Mouse (Mus musculus): ENCODE data around the gene Blcap. TPM values are rescaled to one million over a fixed set of nuclear protein-coding genes. Genes with fewer than 3 reads are reported as not detected.

Blcap gene
- polyA plus RNA-seq, 1 experiment, result 89.1 TPM

DNA sequence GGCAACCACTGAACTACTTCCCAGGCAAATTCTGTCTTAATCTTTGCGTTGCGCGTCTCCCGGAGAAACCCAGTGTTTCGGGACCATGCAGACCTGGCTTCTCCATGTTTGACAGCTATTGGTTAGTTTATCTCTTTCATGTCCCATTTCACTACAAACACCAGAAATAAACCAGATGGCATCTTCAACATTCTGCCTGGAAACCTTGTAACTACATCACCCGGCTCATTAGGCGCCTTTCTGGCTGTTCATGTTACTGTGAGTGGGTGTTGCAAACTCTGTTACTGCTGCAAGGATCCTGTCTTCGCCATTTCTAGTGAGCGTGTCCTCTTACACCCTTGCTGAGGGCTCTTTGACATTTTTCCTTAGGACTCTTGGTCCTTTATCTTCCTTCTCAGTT, 58.2 kb downstream of the Blcap start:
- no peak for TF ChIP-seq POLR2A (IDR thresholded peaks at IDR 0.05; ENCODE audit: extremely low read depth, insufficient read depth, low read length)
- no peak for TF ChIP-seq CTCF (IDR thresholded peaks at IDR 0.05; ENCODE audit: extremely low read depth, insufficient read depth, low read length)

DNA sequence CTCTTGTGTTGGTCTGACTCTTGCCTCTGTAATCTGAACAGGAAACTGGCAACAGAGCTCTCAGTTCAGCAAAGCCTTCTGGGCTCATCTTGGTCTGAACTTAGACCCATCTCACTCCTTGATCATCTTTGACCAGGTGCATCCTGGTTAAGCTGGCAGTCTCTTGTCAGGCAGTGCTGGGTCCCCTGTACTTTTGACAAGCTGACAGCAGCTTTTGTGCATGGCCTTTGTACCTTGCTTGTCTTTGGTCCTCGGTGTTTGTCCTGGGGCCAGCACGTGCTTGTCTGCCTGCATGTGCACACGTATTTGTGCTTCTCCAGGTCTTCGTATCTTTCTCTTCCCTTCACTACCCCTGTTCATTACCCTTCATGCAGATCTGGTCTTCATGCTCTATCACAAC, 61.0 kb downstream of the Blcap start:
- no peak overlapping the region for H3K27ac ChIP-seq (ENCODE audit: insufficient read depth, low read length)
- TF ChIP-seq CTCF (IDR thresholded peaks at IDR 0.05; ENCODE audit: extremely low read depth, insufficient read depth, low read length), result no peak
- TF ChIP-seq POLR2A (IDR thresholded peaks at IDR 0.05; ENCODE audit: extremely low read depth, insufficient read depth, low read length), result no peak
- no peak overlapping the region for H3K4me3 ChIP-seq (ENCODE audit: insufficient read depth, low read length)
- H3K4me1 ChIP-seq (ENCODE audit: control insufficient read depth, insufficient read depth, low read length), result peaks cover 5% of the 10 kb centered on the region; the same call in 1 of the 2 replicates

More for the DNA sequence above, 58.2 kb downstream of the Blcap start:
- Histone ChIP-seq H3K4me3 (ENCODE audit: insufficient read depth, low read length) (no peak overlapping the region), H3K27ac (ENCODE audit: insufficient read depth, low read length) (no peak overlapping the region), H3K4me1 (ENCODE audit: control insufficient read depth, insufficient read depth, low read length) (peaks cover 5% of the 10 kb centered on the region; the same call in 1 of the 2 replicates)

- Histone ChIP-seq H3K4me1 (ENCODE audit: control insufficient read depth, insufficient read depth, low read length) (peaks cover 5% of the 10 kb centered on the region; the same call in 1 of the 2 replicates), H3K27ac (ENCODE audit: insufficient read depth, low read length) (no peak overlapping the region), H3K4me3 (ENCODE audit: insufficient read depth, low read length) (no peak overlapping the region)
- no peak for TF ChIP-seq CTCF (IDR thresholded peaks at IDR 0.05; ENCODE audit: extremely low read depth, insufficient read depth, low read length)
- no peak for TF ChIP-seq POLR2A (IDR thresholded peaks at IDR 0.05; ENCODE audit: extremely low read depth, insufficient read depth, low read length)
These were observed 61.9 kb downstream of the Blcap start for GRCm38 (mm10) chr2:157509182-157509581.

DNA sequence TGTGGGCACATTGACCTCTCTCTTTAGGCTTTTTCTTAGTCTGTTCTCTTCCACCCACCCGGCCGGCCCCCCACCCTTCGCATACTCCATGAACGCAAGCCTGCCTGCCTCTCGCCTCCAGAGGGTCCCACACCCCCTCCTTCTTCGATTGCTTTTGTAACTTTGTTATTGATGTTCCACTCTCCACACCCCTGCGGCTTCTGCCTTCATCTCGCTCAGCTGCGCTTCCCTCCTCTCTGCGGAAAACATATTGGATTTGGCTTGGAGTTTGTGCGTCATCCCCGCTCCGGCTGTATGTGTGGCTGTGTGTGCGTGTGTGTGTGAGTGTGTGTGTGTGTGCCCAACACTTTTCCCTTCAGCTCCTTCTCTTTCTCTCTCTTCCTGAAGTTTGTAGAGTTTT, 64.3 kb downstream of the Blcap start:
- Histone ChIP-seq H3K4me3 (ENCODE audit: insufficient read depth, low read length) (no peak overlapping the region), H3K27ac (ENCODE audit: insufficient read depth, low read length) (no peak overlapping the region), H3K4me1 (ENCODE audit: control insufficient read depth, insufficient read depth, low read length) (no peaks in the 10 kb centered on the region)
- no peak for TF ChIP-seq POLR2A (IDR thresholded peaks at IDR 0.05; ENCODE audit: extremely low read depth, insufficient read depth, low read length)
- no peak for TF ChIP-seq CTCF (IDR thresholded peaks at IDR 0.05; ENCODE audit: extremely low read depth, insufficient read depth, low read length)

Other genes starting within 250 kb of the Blcap start
- gene Ghrh, start 223.8 kb downstream of the Blcap start, polyA plus RNA-seq (2012; rRNA removed), result 0.53 TPM in 1 of 2 replicates, not detected in the other
- gene Manbal, start 203.7 kb downstream of the Blcap start, polyA plus RNA-seq (2012; rRNA removed), result 101 and 108 TPM in 2 replicates
- gene Src, start 152.8 kb downstream of the Blcap start, polyA plus RNA-seq (2012; rRNA removed), result 83.8 and 95.0 TPM in 2 replicates
- gene Nnat, start 11.2 kb downstream of the Blcap start, polyA plus RNA-seq (2012; rRNA removed), result 194 and 257 TPM in 2 replicates
- 25.8 and 26.3 TPM in 2 replicates for gene Ctnnbl1, start 166.1 kb upstream of the Blcap start, polyA plus RNA-seq (2012; rRNA removed)